Mouse (Mus musculus): ENCODE results near the gene Tmem131l.

GRCm38 (mm10) chr3:83895111-83895510 lies 144.9 kb downstream of the Tmem131l start:
- no peak for TF ChIP-seq MAFK (IDR thresholded peaks at IDR 0.05; ENCODE audit: borderline replicate concordance, low read depth, low read length)
- no peak for TF ChIP-seq CHD2 (IDR thresholded peaks at IDR 0.05; ENCODE audit: low read length)
- TF ChIP-seq CTCF (IDR thresholded peaks at IDR 0.05 in 2 of 3, conservative IDR thresholded peaks at IDR 0.05 in 1 of 3; ENCODE audit: control insufficient read depth in 1 of 3, insufficient read depth in 1 of 3, low read depth in 2 of 3, low read length in 3 of 3, poor library complexity in 1 of 3, severe bottlenecking in 1 of 3) = no peak
- no peak for TF ChIP-seq GATA1 (IDR thresholded peaks at IDR 0.05; ENCODE audit: low read depth, low read length)

Measured in MEL (cell line).